Mouse (Mus musculus): ENCODE data around the gene Alppl2.

Alppl2 gene

DNA sequence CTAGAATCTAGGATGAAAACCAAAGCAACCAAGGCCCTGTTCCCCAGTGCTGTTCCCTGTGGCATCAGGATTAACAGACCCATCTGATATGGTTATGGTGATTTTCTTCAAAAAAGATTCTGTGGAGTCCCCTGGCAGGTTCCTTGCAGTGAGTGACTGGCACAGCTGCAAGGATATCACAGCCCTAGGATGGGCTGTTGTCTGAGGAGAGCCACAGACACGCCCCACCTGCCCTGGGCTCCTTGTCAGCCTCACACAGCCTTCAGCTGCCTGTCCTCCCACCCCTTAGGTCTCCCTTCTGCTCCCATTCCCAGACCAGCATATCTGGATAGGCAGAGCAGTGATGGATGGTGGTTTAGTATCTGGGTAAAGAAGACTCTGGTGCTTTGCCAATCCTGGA is 39.0 kb downstream of the Alppl2 start:
- no peak for DNase-seq (ENCODE audit: low spot score in 2 of 2)

DNA sequence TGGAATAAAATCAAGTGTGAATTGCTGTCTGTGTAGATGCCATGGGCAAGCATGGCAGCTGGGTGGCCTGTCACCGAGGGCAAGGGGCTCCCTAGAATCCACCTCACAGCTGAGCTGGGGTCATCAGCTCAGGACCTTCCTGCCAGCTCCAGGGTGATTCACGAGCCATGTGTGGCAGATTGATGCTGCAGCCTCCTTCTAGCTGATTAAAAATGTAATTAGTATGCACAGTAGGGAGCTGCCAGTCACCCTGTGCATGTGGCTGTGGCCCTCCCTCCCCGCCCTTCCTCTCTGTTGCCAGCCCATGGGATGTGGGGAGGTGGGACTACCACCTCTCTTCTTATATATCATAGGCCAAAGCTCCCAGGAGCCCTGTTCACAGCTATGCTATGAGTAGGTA is 39.7 kb downstream of the Alppl2 start:
- no peak for DNase-seq (ENCODE audit: low spot score in 2 of 2)

- peak; percentile 75 to 86 for DNase-seq (ENCODE audit: low spot score in 2 of 2)
Measured at GRCm38 (mm10) chr1:87041814-87042438, 47.8 kb downstream of the Alppl2 start.

DNA sequence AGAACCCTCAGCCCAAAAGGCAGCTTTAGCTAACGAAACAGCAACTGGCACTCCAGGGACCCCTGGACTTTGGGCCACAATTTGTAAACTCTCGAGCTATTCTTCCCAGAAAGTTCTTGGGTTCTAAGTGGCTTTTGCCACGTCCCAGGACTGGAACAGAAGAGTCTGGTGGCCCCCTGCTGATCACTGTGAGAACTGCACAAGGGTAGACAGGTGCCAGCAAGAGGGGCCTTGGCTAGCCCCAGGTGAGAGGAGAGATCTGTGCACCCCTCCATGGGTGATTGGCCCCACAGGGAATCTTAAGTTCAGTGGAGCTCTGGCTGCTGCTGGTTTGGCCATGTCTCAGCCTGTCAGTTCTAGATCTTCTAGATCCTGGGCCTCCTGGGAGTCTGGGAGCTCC is 48.6 kb downstream of the Alppl2 start:
- peak; percentile 69 to 77 for DNase-seq (ENCODE audit: low spot score in 2 of 2)

- no peak for DNase-seq (ENCODE audit: low spot score in 2 of 2)
Measured at GRCm38 (mm10) chr1:87038477-87039070, 51.2 kb downstream of the Alppl2 start.
